Mouse (Mus musculus) cerebellum, postnatal 10 days (tissue): Measurements from ENCODE around the gene Efcab6.

Source experiments
- DNase-seq, 2 experiments: peaks; one replicate each; pipeline ENCODE4 v3.0.0; 2021; ENCODE audit warnings: mixed read lengths in 2 of 2

Efcab6 gene

DNA sequence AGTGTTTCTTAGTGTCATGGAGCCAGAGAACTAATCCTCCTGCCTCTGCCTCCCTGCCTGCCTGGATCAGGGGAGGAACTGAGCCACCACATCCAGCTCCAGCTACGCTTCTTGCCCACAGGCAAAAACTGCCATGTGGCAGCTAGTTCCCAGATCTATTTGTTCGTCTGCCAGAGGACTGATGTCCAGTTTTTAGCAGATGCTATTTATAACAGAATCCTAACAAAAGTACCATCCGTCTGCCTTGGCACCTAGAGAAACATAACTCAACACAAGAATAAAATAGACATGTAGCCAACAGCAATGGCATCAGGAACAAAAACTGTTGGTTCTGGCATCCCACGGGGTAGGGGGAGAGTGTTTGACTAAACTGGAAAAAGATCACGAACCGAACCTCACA, 6.3 kb downstream of the Efcab6 start:
- no peak for DNase-seq

DNA sequence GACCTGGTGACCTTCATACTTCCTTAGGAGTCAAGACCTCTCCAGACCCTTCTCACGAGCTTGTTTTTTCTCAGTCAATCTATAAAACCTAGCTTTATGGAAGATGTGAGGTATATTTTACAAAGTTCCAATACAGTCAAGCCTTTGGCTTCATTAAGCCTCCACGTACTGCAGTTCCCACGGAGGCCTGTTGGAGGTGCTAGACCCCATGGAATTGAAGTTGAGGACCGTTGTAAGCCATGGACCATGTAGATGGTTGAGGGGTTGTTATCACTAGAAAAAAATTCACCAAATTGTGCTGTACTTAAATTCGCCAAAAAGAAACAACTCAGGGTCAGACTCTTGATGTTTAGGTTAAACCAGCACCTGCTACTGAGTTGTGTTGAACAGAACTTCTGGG, 9.1 kb downstream of the Efcab6 start:
- no peak for DNase-seq

DNA sequence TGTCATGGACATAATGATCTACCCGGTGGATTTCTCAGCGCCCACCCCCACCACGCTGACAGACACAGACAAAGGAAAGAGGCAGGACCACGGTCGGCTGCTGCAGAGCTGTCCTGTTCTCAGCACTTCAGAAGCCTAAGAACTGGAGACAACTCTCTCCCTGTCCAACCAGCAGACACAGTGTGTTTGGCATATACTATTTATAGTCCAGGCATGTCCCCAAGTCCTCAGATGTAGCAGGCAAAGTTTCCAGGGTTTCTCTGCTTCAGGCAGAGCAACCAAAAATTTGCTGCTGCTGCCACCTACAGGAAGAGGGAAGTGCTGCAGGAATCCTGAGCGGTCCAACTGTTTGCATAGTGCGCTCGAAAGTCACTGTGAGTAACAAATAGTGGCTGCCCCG, 11.3 kb downstream of the Efcab6 start:
- peak; percentile 92 to 93 for DNase-seq

DNA sequence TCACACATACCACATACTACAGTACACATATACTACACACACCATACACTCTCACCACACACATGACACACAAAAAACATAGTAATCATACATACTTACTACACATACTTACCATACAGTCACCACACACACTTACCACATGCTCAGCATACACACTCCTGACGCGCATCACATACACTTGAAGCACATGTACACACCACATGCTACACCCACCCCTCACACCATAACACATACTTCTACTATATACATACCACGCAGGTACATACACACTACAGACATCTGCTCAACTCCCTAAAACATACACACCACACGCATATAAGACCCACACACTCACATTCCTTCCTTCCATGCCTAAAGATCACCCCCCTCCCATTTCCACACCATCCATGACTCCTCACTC, 11.9 kb downstream of the Efcab6 start:
- no peak for DNase-seq

DNA sequence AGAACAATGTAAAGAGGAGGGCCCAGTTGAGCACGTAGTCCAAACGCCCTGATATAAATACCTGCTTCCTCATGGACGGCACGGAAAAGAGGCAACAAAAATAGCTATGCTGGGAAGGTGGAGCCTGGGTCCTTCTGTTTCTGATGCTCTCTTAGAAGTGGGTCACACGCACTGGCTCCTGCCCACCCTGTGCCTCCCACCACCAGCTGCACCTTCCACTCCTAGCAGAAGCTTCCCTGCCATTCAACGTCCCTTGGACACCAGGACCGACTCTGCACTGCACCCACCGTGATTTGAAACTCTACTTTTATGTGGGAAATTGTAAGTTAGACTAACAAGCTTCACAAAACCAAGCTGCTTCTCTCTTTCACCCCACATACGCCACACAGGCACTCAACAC, 12.8 kb downstream of the Efcab6 start:
- DNase-seq: no peak

DNA sequence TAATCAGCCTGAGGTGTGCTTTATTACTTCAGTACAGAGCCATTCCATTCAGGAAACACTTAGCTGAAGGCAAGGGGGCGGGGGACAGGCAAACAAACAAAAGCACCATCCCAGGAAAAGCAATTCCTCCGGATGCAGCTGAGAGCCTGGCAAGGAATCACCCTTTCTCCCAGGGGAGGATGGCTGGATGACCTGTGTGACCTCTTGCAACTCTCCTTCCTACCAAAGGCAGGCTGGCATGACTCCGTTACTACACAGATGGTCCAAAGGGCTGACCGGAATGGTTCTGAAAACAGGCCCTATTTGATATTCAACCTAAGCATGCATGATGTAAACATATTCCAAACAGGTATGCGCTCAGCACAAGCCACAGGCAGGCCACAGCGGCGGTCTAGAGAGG, 15.6 kb downstream of the Efcab6 start:
- no peak for DNase-seq

DNA sequence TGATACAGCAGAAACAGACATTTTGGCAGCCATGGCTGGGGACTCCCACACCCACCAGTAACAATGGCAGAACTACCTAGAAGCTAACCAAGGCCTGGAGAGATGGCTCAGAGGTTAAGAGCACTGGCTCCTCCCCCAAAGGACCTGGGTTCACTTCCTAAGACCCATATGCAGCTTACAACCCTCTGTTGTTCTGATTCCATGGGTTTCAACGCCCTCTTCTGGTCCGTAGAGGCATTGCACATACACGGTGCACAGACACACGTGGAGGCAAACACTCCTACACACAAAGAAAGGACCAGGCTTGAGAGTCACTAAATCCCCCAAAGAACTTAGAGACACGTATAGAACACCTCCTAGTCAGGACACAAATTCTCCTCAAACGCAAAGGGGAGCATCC, 19.6 kb downstream of the Efcab6 start:
- no peak for DNase-seq

DNA sequence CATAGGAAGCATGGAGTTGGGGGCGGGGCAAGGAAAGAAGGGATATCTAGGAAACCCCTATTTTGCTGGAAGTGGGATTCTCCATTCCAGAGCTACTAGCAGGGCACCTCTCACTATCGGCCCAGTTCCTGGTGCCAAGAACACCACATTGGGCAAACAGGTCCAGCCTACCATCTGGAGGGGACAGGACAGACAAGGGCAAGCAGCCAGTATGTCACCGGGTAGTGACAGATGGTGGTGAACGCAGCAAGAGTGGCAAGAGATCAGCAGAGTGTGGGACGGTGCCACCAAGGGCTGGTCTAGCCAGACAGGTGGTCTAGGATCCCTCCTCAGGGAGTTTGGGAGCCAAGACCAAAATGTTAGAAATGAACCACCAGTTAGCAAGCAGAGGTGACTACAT, 28.1 kb downstream of the Efcab6 start:
- DNase-seq: peak; percentile 98

DNA sequence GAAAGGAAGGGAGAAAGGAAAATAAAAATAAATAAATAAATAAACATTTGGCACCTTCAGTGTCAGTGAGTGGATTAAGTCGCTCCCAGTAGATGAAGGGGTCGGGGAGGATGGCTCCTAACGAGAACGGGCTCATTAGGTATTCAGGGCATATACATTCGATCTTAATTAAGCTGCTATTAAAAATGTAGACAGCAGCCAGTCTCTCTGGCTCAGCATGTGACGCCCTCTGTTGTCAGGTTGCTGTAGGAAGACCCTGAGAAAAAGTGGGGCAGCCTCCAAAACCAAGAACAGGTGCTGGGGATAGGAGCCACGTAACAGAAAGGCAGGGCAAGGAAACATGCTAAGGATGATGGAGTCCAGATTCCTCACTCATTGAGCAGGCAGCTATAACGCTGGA, 39.5 kb downstream of the Efcab6 start:
- peak; percentile 31 to 35 for DNase-seq

DNA sequence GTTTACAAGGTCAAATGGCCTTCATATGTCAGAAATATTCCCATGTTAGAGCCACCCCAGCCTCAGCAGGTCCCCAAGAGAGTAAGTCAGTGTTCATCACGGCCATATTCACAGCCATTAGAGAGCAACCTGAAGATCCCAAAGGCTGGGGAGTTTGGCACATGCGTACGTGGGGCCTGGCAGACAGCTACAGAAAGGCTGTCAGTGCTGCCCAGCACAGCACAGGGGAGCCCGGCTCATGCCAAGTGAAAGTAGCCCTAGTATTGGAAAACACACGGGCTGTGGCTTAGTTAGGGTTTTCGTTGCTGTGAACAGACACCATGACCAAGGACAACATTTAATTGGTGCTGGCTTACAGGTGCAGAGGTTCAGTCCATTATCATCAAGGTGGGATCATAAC, 40.3 kb downstream of the Efcab6 start:
- peak; percentile 92 to 96 for DNase-seq

DNA sequence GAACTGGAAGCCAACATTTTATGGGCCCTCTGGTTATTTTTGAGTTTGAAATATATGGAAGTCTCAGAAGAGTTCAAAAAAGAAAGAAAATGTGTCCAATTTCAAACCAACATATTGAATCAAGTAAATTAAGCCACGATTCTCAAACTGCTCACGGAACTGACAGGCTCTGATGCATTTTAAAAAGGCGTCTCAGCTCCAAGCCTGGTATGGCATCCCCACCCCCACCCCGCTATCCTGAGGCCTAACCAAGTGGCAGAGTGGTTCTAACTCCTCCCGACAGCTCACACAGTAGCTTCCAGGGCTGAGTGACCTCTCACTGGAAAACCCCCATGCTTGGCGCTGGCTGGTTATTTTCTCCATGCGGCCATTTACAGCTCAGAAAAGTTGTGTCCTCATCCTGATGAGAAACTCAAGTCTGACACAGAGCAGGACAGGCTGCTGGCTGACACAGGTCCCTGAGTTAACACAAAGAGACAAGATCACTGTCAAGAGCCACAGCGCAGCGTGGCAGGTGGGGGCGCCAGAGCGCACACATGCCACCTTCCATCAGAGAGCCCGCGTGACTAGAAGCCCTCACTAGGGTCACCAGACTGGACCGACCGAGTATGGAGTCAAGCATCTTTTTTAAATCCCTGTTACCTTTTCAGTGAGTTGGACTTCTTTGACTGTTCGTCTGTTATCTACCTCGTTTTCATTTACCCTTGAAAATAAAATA, 55.7 kb downstream of the Efcab6 start:
- peak; percentile 54 to 55 for DNase-seq

DNA sequence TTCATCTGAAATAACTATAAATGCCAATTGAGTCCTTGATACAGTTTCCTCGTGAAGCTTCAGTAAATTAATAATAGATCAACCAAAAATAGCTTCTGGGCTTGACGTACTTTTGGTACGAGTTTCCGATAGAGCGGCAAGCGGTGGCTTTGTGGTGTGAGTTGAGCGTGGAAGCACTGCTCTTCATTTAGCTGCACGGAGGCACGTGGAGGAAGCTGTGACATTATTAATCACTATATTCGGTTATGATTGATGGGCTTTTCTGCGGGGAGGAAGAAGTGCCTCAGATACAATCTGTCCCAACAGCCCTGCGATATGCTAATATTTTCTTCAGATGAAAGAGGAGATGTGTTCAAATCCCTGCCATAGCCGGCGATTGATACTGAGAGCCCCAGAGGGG, 60.9 kb downstream of the Efcab6 start:
- DNase-seq: no peak

DNA sequence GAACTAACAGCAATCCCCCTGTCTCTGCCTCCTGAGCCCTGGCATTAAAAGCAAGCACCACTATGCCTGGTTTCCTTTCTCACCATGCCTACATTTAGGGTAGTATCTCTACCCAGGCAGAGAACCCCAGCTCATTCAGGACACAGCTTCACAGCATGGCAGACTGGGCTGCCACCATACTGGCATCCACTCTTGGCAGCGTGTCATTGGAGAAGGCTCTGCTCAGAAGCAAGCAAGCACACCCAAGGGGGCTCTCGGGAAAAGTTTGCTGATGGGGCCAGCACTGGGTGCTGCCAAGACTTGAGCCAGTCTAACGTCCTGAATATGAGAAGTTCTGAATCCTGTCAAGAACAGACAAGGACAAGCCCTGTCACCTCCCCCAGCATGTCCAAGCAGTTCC, 66.1 kb downstream of the Efcab6 start:
- DNase-seq: peak; percentile 67 to 76

DNA sequence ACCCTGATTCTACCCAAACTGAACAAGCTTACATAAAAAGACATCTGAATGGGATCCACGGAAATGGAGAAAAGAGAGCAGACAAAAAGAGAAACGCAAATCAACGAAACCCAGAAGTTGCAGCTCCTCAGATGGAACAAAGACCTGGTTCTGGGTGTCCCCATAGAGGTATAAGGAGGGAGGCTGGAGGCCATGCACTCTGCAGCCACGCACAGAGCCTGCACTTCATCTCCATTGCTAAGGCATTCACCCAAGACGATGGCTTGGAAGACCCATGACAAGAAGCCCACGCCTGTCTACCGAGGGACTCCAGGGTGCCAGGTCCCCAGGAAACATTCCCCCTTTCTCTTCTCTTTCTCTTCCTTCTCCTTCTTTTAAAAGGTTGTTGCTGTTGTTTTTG, 66.6 kb downstream of the Efcab6 start:
- DNase-seq: no peak

DNA sequence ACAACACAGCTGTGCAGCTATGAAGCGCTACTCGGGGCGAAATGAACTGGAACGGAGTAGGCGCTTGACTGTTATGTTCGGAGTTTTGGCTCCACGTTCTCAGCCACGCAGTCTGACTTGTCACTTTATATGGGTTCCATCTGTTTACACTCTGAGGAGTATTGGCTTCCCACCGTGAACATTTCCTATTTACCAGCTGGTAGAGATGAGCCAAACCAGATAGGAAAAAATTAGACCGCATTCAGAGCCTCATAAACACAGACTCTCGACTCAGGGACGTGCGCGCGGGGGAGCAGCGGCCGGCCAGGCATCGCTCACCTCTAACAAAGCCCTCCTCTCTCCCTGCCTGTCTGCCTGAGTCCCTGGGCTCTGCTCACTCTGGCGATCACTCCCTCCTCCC, 67.1 kb downstream of the Efcab6 start:
- peak; percentile 67 to 74 for DNase-seq

DNA sequence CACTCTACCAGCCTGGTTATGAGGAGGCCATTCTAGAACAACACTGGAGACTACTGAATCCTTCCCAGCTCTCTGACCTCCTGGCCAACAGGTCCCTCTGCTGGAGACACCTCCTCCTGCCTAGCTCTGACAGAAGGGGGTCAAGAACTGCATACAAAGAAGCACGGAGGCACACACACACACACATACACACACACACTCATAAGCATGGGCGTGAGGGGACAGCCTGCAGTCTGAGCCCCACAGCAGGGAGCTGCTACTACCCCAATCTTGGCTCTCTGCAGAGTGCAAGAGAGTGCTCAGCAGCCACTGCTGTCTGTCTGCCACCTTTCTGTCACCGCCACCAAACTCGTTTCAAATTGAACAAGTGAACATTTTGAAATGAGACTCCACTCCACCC, 67.6 kb downstream of the Efcab6 start:
- DNase-seq: peak; percentile 46 to 59

DNA sequence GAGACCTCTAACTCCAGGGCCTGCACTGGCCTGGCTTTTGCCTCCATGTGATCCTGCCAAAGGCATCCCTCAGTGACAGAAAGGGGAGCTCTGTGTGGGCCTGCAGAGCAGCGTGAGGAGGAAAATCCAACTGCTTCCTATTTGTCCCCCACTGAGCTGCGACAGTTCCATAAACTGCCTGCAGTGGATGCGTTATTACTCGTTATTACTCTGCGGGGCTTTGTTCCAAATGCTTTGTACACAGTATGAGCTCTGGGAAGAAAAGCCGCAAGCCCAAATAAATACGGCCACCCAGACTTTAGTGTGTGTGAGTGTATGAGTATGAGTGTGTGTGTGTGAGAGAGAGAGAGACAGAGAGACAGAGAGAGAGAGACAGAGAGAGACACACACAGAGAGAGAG, 68.3 kb downstream of the Efcab6 start:
- DNase-seq: peak in 1 of 2 experiments; percentile 20

DNA sequence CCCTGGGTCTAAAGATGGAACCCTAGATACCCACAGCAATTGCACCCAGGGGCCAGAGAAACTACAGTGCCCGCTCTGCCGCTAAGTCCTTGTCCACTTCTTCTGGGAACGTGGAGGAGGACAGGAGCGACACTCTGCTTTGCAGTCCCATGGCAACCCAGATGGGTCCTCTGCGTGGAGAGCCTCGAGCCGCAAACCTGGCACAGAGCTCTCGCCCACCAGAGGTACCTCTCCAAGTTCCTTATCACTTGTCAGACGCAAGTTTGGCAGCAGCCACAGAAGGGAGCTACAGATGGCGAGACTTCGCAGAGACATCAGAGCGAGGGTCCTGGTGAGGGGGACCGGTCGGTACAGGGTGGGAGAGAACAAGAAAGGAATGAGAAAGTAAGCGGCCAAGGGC, 73.0 kb downstream of the Efcab6 start:
- DNase-seq: no peak

DNA sequence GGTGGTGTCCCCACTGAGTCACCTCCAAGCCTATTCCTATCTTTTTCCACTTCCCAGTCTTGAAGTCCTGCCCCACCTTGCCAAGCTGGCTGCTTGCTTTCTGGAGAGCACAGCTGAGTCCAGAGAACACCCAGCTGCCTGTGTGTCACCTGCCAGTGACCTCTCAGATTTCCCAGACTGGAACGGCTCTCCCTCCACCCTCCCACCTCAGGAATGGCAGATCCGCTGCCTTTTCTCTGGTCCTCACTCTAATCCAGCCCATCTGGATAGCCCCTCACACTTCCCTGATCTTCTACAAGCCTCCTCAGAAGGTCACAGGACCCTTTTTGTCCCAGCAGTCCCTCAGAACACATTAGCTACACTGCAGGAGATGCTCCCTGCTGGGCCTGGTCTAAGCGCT, 73.7 kb downstream of the Efcab6 start:
- no peak for DNase-seq

DNA sequence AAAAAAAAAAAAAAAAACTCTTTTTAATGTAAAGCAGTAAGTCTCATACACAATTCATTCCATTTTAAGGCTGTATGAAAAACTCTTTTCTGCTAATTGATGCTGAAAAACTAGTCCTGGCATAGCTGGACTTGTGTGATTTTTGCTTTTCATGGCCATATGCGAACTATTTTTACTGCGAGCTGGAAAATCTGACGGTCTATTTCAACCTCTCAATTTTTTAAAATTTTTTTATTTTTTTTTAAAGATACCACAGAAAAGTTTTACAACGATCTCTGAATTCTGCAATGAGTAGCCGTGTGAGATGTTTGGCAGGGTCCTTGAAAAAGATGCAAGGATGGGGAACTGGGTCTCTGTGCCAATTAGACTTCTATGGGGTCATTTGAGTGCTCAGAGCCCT, 75.9 kb downstream of the Efcab6 start:
- no peak for DNase-seq

DNA sequence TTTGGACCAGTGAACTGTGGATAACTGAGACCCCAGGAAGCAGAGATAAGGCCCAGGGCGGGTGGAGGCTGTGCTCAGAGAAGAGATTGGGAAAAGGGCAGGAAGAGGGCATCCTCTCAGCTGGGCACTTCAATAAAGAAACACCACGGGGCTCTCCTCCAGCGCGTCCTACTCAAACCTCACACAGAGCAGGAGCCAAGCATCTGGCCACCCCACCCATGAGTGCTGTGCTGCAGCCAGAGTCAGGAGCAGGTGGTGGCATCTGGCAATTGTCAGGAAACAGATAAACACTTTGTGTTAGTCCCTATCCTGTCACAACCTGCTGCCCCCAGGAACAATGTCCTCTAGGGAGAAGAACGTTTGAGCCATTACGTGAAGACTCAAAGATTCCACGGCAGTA, 77.1 kb downstream of the Efcab6 start:
- no peak for DNase-seq

DNA sequence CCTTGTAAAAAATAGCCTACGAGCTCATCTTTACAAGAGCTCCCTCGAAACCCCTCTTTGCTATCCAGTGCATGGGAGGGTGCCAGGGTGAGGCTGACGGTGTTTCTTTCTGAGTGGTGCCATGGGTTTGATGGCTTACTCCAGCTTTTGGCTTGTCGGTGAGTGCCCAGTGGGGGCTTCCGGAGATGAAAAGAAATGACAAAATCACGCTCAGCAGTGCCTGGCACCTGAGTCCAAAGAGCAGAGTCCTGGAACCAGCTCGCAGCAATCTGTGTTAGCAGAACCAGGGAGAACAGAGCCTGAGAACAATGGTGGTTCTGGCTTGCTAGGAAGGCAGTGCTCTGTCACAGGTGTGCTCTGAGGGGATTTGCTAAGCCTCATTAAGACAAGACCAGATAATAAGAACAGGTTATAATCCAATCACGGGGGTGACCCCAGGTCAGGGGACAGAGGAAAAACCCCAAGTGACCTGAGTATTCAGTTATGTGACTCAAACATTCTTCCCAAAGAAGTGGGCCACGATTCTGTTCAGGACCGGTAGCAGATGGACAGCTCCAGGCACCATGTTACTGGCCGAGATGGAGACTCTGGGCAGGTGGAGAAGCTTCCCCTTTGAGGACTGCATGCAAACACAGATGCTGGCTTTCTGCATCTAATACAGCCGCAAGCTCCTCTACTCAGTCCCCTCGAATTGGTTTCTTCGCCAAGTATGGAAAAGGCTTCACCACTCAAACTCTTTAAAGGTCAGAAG, 82.8 kb downstream of the Efcab6 start:
- peak; percentile 81 to 82 for DNase-seq

DNA sequence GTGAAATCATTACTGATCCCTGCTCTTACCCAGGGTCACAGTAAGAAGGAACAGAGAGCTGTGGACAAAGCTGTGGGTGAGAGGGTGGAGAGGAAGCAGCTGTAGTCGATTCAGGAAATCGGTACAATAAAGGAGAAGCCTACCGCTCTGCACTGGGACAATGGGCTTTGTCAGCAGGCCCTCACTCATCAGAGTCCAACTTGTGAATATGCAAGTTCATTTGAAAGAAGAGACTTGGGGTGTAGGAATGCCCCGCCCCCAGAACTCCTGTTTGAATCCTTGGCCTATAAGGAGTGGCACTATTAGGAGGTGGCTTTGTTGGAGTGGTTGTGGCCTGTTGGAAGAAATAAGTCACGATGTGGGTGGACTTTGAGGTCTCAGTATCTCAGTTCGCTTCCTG, 86.3 kb downstream of the Efcab6 start:
- no peak for DNase-seq

DNA sequence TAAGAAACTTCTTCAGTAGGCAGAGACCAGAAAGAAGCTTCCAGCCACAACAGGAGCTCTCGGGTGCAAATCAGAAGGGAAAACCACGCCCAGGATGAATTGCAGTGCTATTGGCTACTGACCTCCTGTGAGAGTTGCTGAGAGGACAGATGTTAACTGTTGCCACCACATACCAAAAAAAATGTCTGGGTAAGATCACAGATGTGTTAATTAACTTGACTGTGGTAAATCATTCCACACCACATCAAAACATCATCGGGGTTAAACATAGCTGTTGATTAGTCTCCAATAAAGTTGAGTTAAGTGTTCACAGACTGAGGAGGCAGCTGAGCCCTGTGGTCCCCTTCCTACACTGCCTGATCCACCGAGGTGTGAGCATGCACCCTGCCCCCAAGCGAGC, 88.1 kb downstream of the Efcab6 start:
- DNase-seq: no peak

DNA sequence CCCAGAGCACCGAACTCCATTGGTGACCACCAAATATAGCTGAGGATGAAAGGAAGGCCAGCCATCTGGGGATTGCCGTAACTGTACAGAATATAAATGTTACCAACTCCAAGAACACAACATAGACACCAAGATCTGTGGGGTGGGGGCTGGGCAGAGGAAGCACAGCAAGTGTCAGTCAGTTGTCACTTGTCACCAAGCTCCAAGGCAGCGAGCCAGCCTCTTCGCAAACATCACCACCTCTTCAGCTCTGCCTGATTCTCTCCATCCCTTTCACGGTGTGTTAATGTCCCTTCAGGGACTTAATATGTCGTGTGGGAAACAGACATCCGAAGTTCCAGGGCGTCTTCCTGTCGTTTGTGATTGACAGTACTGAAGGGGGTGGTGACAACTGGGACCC, 93.0 kb downstream of the Efcab6 start:
- DNase-seq: no peak
